Mouse (Mus musculus) c-Kit-positive CD71-positive TER-119-negative erythroid progenitor cells, embryonic 14.5 days (primary cell): ENCODE data around the gene Zfp978.
"Not testable (repeated sequence)": the region's sequence is repeated elsewhere in the genome, so short reads cannot be mapped to it uniquely, and the experiment has no call there.

Experiments used
- DNase-seq: peaks from one replicate; pipeline ENCODE4 v3.0.0-alpha.2; 2013; ENCODE audit warnings: low read depth

The Zfp978 gene

DNA sequence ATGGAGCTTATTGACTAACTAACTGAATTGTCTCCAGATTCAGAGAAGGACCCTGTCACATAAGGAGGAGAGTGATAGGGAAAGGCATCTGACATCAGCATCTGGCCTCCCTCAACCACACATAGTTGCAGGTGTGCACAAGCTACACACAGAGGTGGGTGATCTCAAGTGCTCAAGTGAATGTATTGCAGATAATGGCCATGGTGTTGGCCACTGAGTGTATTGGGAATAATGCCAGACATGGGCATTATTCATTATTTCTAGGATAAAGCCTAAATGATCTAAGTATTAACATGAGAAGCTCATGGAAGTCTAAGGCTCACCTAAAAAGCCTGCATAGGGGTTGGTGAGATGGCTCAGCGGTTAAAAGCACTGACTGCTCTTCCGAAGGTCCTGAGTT lies 10.6 kb upstream of the Zfp978 start:
- DNase-seq = not testable (repeated sequence)

DNA sequence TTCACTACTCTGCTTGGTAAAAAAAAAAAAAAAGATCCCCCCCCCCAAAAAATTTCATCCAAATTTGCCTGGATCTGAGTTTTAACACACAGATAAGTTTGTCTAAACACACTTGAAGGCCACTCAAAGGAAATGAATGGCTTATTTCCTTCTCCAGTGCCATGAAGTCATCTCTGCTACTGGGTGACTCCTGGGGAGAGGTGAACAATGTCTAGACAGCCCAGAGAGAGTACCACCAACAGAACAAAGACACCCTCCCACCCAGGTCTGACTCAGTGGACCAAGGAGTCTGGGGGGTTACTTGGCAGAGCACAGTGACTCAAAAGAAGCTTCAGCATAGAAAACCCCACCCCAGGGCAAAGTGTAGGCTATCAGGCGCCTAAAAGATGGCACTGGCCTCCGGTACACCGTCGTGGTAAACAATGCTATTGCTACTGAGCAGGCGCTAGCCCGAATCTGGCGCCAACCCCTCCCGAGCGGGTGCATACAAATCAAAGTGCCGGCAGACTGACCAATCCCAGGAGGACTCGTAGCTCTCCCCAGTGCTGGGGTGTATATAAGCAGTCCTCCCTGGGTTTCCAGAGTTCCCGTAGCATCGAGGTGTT lies 9.6 kb upstream of the Zfp978 start:
- DNase-seq = not testable (repeated sequence)

DNA sequence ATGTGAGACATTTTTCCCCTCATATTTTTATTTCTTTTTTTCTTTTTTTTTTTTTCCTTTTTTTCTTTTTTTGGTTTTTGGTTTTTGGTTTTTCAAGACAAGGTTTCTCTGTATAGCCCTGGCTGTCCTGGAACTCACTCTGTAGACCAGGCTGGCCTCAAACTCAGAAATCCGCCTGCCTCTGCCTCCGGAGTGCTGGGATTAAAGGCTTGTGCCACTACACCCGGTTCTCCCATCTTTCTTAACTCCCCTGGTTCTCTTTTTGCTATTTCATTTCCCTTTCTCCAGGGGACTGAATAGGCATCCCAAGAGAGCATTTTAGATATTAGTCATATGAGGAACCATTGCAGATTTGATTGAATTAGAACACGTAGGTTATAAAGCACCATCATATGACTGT lies 7.5 kb upstream of the Zfp978 start:
- DNase-seq = not testable (repeated sequence)

DNA sequence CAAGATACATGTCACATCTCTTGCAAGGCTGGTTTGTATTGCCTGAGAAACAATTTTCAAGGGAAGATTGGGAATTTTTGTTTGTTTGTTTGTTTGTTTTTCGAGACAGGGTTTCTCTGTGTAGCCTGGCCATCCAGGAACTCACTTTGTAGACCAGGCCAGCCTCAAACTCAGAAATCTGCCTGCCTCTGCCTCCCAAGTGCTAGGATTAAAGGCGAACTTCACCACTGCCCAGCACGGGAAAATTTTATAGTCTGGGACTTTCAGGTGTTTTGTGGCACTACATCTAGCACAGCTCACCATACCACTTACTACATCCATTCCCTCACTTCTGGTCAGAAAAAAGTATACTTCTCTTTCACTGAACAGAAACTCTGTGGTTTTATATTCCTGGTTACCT lies 5.1 kb upstream of the Zfp978 start:
- DNase-seq = not testable (repeated sequence)

DNA sequence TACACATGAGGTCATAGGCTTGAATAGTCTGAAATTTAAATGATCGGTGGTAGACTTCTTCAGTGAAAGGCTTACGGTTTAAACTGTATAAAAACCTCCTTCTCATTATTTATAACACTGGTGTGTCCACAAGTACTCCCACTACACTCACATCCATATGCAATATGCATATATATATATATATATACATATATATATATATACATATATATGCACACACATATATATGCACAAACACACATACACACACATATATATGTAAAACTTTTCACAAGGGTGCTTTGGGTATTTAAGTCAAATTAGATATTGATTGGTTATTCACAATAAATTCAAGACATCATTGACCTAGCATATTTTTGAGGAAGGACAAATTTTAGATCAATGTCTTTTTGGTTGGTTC lies 3.9 kb upstream of the Zfp978 start:
- DNase-seq = not testable (repeated sequence)

DNA sequence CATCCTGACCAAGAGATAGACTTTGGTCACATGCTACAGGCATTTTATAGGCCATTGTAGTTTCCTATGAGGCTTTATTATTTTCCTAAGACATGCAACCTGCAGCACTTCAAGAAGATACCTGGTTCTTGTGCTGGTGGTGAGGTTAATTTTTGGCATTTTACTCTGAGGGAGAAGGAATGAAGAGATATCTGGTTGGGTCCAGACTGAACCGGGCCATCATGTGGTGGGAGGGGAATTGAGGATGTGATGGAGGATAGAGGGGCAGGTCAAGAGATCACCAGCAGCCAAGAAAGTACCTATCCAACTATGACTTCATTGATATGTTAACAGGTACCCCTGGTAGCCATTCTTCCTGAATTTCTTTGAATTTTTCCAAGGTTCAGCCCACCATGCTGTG lies 769 bp downstream of the Zfp978 start:
- DNase-seq = not testable (repeated sequence)

DNA sequence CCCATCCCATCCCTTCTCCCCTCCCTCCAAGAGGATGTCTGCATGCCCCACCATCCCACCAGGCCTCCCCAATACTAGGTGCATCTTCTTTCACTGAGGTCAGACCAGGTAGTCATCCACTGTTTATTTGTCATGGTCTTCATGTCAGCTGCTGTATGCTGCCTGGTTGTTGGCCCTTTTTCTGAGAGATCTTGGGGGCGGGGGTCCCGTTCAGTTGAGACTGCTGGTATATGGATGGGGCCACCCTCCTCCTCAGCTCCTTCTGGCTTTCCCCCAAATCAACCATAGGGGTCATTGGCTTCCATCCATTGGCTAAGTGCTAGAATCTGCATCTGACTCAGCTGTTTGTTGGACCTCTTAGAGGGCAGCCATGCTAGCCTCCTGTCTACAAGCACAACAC lies 8.5 kb downstream of the Zfp978 start:
- not testable (repeated sequence) for DNase-seq

DNA sequence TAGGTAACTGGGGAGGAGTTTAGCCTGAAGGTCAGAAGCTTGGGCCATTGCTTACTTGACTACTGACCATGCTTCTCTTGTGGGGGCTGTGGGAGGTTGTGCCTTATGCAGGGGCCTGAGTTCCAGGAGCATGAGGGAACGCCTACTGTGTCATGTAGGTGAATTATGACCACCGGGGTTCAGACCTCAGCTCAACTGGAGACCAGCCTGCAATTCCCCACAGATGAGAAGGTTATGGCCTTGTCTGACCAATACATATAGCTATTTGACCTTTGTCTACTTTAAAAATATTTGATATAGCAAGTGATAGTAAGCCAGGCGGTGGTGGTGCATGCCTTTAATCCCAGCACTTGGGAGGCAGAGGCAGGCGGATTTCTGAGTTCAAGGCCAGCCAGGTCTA lies 22.1 kb downstream of the Zfp978 start:
- DNase-seq = not testable (repeated sequence)

DNA sequence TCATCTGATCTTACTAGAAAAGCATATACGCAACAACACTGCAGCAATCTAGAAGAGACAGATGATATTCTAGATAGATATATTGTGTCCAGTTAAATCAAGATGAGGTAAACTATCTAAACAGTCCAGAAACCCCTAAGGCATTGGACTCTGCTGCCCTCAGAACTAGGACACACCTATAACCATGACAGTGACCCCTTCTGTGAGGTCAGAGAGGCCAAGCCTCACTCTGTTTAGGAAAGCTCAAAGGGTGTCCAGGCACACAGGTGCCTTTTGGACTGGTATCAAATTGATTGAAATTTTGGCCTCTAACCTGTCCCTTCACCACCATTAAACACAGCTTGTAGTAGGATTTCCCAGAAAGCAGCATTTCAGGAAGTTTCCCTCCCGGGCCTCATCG lies 36.1 kb downstream of the Zfp978 start:
- DNase-seq = not testable (repeated sequence)

DNA sequence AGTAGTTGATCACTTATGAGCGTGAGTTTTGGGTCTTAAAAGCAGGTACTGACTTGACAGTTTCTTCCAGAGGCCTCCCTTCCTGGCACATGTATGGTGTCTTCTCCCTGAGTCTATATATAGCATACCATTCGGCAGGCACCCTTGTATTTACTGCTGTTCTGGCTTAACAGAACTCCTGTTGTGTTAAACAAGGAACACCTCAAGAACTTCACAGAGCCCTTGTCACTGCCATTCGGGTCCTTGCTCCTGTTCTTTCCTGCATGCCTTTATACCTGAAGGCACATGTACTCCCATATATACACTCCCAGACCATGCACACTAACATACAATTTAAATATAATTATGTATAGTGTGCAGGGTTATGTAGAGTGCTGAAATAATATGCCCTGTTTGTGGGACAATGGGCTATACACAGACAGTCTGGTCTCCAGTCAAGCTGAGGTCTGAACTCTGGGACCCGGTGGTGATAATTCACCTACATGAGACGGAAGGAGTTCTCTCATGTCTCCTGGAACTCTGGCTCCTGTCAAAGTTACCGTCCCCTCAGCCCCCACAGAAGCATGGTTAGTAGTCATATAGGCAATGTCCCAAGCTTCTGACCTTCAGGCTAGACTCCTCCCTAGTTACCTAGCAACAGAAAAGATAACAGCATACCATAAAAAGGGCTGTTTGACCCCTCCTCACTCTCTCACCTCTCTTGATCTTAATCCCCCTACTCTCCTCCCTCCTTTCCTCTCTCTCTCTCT lies 37.0 kb downstream of the Zfp978 start:
- not testable (repeated sequence) for DNase-seq

DNA sequence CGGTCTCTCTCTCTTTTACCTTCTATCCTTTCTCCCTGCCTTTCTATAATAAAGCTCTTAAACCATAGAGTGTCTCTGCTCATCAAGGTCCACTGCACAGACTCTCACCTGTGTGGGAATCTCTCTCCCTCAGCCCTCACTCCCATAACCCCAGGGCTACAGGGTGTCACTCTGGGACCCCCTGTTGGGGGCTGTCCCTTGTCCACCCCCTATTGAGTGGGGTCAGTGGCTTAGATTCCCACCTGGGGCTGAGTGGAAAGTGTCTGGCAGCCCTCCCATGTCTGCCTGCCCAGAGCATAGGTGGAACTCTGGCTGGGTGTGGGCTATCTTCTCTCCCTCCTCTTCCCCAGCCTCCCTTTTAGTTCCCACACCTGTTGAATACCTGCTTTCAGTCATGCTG lies 37.6 kb downstream of the Zfp978 start:
- DNase-seq = not testable (repeated sequence)

DNA sequence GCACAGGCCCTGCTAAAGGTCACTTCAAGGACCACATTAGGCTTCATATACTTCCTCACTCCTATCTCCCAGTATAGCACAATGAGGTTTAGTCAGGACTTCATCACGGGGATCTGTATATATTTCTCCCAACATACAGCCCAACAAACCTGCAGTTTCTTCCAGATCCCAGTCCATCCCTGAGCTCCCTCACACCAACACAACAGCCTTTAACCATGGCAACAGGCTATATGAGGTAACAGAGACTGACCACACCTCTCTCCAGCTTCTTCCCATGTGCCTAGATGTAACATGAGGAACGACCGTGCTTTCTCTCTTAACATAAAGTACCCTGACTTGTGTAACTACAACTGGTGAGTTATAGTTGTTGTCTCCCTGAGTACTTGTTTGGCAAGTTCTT lies 38.4 kb downstream of the Zfp978 start:
- DNase-seq = not testable (repeated sequence)

DNA sequence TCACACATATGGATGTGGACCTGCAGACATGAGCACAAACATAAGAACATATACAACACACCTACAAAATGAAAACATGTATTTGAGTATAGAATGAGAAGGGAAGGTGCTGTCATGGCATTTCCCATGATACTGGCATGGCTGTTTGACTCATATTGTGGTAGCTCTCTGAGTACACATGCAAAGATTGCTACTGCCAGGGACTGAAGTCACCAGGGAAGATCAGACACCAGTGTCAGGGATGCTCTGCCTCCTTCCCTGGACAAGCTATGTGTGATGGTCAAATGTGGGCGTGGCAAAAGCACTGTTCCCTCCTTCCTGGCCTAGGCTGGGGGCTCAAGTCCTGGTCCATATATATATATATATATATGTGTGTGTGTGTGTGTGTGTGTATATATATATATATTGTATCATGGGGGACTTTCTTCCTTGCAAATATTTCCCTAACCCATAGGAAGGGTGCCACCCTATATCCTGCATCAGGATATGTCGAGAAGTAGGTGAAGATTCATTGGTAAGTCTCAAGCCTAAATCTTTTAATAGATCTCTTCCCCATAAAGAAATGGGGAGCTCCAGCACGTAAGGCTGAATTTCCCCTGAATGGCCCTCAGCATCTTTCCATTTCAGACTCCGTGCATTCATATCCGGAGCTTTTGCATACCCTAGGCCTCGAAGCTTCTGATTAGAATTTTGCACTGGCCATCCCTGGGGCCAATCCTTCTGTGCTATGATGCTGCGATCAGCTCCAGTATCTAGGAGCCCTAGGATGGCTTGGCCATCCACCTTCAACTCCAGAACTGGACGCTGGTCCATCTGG lies 39.1 kb downstream of the Zfp978 start:
- not testable (repeated sequence) for DNase-seq

DNA sequence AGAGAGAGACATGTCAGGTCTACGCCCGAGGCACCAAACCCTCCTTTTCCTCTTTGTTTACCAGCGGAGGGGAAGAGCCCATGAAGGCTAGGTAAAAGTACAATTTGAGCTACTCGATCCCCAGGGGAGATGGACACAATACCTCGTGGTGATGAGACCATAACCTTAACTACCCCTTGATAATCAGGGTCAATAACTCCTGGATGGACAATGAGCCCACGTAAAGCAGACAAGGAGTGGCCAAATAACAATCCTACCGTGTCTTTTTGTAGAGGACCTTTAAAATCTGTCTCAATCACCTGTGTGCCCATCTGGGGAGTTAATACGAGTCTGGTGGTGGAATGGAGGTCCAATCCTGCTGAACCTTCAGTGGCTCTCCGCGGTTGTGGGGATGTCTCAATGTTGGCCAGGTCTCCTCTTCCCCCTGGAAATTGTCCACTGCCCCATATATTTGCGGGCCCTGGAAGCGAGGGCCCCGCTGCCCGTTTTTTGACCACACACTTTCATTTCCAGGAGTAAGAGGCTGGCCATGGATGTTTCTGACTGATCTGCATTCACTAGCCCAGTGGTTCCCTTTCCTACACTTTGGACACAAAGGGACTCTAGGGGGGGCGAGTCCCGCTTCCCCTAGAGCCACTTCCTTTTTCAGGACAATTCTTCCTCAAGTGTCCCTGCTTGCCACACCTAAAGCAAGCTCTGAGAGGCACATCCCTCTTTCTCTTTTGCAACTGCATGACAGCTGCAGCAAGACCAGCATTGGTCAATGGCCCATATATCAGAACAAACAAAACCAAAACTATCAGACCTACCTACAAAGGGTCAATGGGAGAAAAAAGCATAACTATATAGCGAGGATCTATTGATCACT lies 40.0 kb downstream of the Zfp978 start:
- DNase-seq = not testable (repeated sequence)

DNA sequence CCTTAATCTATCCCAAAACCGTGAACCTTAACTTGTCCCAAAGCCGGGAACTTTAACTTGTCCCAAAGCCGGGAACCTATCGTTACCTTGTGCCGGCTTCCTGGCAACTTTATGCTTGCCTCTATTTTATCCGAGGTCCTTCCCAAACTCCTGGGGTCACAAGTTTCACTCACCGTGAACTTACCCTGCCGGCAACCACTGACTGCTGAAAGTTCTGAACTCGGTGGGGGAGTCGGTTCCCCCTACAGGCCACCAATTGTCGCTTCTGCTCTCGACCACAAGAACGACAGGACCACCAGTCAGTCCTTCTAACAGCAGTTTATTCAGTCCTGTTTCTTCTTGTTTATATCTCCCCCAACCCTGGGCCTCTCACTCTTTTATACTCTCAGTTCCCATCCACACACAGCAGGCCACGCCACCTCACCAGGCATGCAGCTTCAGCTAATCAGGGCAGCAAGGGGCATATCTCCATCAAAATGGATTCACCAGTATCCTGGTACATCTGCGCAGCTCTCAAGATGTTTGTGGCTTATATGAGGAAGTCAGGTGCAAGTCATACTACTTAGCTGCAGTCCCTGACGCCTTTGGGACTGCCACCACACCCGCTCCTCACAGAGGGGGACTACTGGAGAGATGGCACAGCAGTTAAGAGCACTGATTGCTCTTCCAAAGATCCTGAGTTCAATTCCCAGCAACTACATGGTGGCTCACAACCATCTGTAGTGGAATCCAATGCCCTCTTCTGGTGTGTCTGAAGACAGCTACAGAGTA lies 40.8 kb downstream of the Zfp978 start:
- DNase-seq = not testable (repeated sequence)

DNA sequence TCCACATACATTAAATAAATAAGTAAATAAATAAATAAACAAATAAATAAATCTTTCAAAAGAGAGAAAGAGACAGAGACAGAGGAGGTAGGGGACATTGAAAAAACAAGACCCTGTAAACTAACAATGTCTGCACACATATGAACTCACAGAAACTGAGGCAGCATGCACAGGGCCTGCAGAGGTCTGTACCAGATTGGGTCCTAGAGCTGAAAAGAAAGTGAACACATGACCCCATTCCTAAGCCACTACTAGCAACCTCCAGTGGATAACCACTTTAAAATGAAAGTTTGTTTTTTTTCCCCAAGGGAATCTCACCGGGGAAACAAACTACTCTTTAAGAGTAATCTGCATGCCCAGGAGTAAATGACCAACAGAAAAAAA lies 41.4 kb downstream of the Zfp978 start:
- DNase-seq = not testable (repeated sequence)

DNA sequence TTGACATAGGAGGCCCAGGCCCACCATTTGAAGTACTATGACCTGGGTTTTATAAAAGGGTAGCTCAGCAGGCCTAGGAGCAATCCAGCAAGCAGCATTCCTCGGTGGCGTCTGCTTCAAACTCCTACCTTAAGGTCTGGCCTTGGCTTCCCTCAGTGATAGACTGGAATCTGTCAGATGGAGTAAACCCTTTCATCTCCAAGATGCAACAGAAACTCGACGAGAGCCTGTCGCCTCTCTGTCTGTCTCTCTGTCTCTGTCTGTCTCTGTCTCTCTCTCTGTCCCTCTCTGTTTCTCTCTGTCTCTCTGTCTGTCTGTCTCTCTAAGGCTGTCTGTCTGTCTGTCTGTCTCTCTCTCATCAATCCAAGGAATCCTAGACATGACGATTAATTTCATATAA lies 42.4 kb downstream of the Zfp978 start:
- not testable (repeated sequence) for DNase-seq

DNA sequence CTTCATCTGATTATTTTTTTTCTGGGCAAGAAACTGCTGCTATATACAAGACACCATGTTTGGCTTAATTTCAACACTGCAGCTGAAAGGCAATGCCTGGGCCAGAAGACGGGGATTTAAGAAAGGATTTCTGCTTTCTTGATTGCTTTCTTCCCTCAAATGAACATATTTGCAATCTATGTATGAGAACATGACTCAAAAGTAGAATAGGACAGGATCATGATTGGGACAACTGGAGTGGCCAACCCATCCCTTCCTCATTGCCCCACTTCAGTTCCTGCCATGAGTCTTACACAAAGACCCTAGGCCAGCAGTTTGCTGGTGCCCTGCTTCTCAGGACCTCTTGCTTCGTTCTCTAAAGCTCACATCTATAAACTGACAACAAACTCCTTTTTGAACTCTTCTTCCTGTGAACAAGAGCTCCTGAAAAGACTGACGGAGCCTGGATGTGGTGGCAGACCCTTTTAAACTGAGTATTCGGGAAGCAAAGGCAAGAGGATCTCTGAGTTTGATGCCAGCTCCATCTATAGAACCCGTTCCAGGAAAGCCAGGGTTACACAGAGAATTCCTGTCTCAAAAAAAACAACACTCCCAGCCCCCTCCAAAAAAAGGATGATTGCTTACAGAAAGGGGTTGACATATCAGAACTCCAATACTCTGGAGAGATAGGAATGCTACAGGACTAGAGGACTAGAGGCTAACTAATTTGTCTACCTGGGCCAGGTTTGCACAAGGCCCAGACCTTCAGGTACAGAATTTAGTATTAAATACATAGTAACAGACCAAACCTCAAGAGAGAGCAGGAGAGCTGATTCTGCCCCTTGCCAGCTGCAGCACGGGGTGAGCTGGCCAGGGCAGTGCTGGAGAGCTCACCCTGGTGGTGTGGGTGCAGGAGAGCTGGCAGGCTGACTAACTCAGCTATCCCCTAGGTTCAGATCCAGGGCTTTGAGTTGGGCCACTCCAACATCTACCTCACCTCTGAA lies 43.1 kb downstream of the Zfp978 start:
- DNase-seq = not testable (repeated sequence)

DNA sequence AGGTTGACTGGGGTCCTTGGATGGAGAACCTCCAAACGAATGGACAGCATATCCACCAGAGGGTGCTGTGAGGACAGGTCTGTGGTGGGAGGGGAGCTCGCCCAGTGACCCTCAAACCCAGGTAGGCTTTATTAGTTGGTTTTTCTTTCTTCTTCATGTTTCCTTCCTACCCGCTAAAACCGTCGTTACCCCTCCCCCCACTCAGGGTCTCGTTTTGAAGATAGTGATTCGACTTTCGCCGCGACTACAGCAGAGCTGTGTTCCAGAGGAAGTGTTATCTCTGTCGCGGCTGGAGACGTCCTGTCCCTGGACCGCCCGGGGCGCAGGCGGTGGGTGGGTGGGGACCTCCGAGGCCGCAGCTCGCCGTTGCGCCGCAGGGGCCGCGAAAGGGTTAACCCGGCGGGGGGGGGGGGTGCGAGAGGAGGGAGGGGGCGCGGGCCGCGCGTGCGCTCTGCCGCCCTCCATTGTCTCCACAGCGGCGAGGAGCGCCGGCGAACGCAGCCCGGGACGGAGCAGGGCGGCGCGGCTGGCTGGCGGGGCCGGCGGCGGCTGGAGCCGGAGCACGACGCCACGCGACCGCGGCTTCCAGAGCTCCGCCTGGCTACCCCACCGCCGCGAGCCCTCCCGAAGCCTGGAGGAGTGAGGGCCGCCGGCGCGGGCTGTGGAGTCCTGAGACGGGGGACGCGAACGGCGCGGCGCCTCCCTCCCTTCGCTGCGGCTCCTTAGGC lies 45.8 kb downstream of the Zfp978 start:
- no peak for DNase-seq
